Mouse (Mus musculus): Measurements from ENCODE around the gene Myl9.

GRCm38 (mm10) chr2:156784891-156785290, 9.7 kb downstream of the Myl9 start:
- TF ChIP-seq USF1 (IDR thresholded peaks at IDR 0.05; ENCODE audit: low read depth, low read length) (no peak), POLR2A (IDR thresholded peaks at IDR 0.05; ENCODE audit: control insufficient read depth in 1 of 2, insufficient read depth in 1 of 2, low read depth in 1 of 2, low read length in 2 of 2, poor library complexity in 1 of 2) (no peak), MAX (IDR thresholded peaks at IDR 0.05; ENCODE audit: low read length) (no peak), CHD2 (IDR thresholded peaks at IDR 0.05; ENCODE audit: low read length) (no peak), CTCF (IDR thresholded peaks at IDR 0.05 in 2 of 3, conservative IDR thresholded peaks at IDR 0.05 in 1 of 3; ENCODE audit: control insufficient read depth in 1 of 3, insufficient read depth in 1 of 3, low read depth in 2 of 3, low read length in 3 of 3, poor library complexity in 1 of 3, severe bottlenecking in 1 of 3) (no peak), MYC (IDR thresholded peaks at IDR 0.05; ENCODE audit: low read depth, low read length) (no peak), TAL1 (IDR thresholded peaks at IDR 0.05; ENCODE audit: low read length) (no peak), CHD1 (IDR thresholded peaks at IDR 0.05; ENCODE audit: low read depth, low read length) (no peak), E2F4 (IDR thresholded peaks at IDR 0.05; ENCODE audit: borderline replicate concordance, low read depth, low read length) (no peak), MAZ (IDR thresholded peaks at IDR 0.05; ENCODE audit: low read depth, low read length) (no peak), MAFK (IDR thresholded peaks at IDR 0.05; ENCODE audit: borderline replicate concordance, low read depth, low read length) (no peak), TBP (IDR thresholded peaks at IDR 0.05; ENCODE audit: low read depth, low read length) (no peak), ZNF384 (IDR thresholded peaks at IDR 0.05; ENCODE audit: low read depth, low read length) (no peak), KAT2A (conservative IDR thresholded peaks at IDR 0.05; ENCODE audit: low read depth, low read length) (no peak)
